Mouse (Mus musculus) layer of hippocampus, postnatal 25 days (tissue): ENCODE results near the gene Tmem25. TPM values are rescaled to one million over a fixed set of nuclear protein-coding genes. Genes with fewer than 3 reads are reported as not detected.

Experiments
- DNase-seq, 2 experiments: peaks; one replicate each; pipeline ENCODE4 v3.0.0; 2022; ENCODE audit warnings: mixed read lengths in 2 of 2, low spot score in 1 of 2; ENCODE audit errors: extremely low spot score in 1 of 2
- total RNA-seq, 2 experiments: library from RNA; stranded (reverse); gene quantifications; 2 replicates each; pipeline ENCODE4 v1.2.3; 2021

Gene Tmem25
- total RNA-seq: 10 to 100 TPM; 44.3 to 55.8 TPM

DNA sequence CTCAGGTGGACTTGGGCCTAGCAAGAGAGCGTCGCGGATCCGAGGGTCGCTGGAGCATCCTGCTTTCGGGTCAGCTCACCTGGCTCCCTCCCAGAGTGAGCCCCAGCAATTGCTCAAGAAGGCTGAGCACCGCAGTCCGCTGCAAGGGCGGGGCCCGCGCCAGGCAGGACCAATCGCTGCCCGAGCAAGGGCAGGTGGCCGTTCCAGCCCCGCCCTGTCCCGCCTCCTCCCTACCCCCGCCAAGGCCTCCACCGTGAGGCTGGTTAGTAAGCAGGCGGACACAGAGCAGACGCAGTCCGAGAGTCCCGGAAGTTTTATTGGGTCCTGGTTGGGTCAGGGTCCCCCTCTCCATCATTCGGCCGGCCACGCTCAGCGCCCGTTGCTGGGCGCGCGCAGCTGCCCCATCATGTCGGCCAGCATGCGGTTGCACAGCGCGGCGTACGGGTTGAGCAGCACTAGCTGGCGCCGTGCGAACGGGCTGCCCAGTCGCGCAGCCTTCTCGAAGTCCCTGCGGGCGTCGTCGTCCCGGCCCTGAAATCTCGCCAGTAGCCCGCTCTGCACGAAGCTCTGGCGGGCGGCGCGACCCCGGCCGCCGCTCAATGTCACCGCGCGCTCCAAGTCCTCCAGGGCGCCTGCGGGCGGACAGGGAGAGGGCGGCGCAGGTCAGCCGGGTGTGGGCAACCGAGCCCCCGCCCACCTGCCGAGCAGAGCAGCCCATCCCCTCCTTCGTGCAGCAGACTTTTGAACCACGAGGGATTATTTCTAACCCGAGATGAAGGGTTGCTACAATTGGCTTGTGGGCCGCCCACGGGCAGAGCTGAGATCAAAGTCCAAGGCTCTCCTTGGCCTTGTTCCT, at the start of gene Tmem25:
Gene Tmem25, minus strand, starts transcription at position 206 of the 856 bp plus-strand sequence.
- peak; percentile 69 to 78 for DNase-seq

DNA sequence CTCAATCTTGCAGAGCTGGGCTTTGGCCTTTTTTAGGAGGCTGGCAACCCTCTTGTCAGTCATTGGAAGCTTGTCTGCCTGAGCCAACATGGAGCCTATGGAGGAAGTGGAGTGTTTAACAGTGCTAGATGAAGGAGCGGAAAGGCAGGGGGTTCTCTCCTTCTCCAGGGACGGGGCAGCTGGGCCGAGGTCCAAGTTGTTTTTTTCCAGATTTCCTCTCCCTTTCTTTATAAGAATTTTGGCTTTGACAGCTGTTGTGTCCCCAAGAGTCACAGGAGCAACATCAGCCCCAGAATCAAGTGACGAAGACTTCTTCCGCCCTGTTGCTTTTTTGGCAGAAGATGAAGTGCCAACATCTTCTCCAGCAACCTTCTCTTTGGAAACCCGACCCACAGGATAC, 48.3 kb upstream of the Tmem25 start:
- DNase-seq: no peak

DNA sequence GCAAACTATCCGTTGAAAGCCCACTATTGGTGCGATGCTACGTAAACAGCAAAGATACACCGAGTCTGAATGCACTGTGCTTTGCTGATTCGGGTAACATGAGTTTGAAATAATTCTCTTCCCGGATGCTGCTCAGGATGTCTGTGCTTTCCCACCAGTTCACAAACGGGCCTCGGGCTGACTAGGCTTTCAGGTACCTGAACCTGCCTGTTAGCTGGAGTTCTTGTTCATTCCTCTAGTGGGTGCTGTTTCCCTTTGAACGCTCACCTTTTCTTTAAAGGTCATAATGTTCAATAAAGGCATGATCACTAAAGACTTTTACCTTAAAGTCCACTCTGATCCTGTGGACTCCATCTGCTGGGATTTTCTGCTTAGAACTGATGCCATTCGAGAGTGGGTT, 42.1 kb upstream of the Tmem25 start:
- DNase-seq: no peak

- DNase-seq: peak; percentile 68 to 84
These were observed 37.3 kb upstream of the Tmem25 start for GRCm38 (mm10) chr9:44836439-44836838.

DNA sequence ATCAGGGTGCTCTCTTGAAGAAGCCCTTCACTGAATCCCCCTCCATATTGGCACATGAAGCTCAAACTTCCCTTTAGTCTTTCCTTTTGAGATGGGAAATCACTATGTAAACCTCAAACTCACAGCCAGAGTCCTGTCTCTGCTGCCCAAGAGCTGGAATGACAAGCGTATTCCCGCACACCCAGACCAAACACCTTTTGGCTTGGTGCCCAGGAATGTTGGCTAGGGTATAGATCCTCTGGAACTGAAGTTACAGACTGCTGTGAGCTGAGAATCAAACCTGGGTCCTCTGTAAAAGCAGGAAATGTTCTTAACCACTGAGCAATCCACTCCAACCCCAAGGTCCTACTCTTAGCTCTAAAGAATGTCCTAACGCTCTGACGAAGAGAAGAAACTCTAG, 33.2 kb upstream of the Tmem25 start:
- no peak for DNase-seq

- DNase-seq: no peak
These were observed 31.4 kb upstream of the Tmem25 start for GRCm38 (mm10) chr9:44830506-44830905.

GRCm38 (mm10) chr9:44828944-44829343, 29.8 kb upstream of the Tmem25 start:
- no peak for DNase-seq

DNA sequence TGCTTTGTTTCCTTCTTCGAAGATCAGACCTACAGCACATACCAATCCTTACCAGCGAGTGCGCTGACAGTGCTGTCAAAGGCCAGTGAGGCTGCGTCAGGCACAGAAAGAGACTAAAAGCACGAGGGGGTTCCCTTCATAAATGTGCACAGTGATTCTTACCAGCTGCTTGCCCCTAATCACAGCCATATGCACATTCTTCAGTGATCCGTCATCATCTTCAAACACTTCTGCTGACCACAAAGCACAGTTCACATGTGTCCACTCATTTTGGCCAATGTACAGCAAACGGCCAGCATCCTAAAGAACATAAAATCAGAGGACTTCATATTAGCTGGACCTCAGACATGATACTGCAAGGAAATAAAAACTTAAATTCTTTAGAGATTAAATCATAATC, 27.6 kb upstream of the Tmem25 start:
- DNase-seq: no peak

DNA sequence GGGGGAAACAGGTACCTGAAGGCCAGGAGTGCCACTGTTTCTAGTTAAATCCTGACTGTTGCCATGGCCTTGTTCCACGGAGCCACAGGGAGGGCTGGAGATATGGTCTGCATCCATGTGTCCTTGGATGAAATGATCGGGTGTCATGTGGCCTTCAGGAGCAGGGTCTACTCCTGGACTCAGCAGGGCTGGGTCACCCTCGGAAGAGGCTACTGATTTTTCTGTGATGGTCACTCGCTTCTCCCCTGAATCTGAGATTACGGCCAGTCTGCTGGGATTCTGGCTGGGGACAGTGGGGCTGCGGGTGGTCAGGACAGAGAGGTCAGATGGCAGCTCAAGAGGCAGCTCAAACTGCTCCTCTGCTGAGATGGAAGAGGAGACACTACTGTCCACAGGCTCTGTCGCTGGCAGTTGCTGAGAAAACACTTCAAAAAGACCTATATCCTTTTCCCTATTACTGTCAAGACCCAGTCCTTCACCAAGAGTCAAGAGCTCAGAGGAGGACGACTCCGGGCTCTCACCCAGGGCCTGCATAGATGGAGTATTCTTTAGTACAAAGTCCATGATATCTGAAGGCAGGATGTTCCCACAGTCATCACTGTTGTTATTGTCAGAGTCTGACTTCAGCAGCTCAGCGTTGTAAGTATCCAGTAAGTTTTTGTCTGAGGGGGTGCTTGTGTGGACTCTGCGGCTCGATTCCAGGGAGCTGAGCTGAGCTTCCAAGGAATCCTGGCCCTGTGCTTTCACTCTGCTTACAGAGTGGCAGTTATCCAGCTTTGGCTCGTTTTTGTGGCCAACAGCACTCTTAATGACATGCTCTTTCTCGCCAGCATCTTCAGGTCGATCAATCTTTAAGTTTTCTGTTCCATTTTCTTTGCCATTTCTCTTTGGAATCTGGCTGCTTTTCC, 21.1 kb upstream of the Tmem25 start:
- DNase-seq: no peak

GRCm38 (mm10) chr9:44817522-44817921, 18.4 kb upstream of the Tmem25 start:
- DNase-seq: no peak

DNA sequence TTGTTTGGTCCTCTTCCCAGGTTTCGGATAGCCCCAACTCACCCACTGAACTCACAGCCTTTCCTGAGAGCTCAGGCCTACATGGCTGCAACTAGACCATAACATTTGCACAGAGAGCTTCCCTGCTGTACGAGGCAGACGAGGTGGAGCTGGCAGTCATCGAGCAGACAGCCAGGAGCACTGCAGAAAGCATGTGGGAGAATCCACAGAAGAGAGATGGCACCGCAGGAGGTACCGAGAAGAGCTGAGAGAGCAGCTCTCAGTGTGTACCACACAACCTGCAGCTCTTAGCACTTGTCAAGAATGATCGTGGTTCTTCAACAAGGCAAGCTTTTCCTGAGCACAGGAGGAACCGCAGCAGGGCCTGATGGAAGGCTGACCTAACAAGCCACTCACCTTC, 15.1 kb upstream of the Tmem25 start:
- DNase-seq: no peak

DNA sequence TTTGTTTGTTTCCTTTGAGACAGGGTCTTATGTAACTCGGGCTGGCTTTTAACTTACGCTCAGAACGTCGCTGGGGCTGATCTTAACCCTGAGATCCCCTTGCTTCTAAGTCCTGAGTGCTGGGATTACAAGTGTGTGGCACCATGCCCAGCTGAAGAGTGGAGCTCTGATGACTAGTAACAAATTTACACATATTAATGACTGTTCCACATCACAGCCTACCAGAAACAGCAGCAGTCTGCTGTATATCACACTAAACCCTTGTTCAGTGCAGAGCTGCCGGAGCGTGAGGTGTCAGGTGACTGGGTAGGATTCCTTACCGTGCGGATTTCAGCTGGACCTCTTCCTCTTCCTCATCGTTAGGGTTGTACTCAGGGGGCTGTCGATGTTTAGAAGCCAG, 11.2 kb upstream of the Tmem25 start:
- no peak for DNase-seq

DNA sequence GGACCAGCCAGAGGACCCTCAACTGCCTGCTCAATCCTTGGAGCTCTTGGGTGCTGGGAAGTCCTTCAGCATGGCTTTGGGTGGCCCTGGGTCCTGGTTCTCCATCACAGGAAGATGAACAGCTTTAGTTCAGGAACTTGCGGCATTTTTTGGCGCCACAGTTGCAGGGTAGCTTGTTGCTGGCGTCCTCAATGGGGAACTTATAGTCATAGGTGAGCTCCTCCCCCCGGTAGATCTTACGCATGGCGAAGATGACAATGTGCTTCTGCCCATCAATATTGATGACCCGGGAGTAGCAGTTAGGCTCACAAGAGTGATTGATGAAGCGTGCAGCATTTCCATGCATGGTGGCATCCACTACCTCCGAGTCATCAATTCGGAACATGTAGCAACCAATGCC, 8.7 kb upstream of the Tmem25 start:
- no peak for DNase-seq

GRCm38 (mm10) chr9:44807141-44807540, 8.0 kb upstream of the Tmem25 start:
- DNase-seq: no peak

- no peak for DNase-seq
These were observed 6.4 kb upstream of the Tmem25 start for GRCm38 (mm10) chr9:44805536-44805935.

GRCm38 (mm10) chr9:44804678-44805077, 5.6 kb upstream of the Tmem25 start:
- no peak for DNase-seq

DNA sequence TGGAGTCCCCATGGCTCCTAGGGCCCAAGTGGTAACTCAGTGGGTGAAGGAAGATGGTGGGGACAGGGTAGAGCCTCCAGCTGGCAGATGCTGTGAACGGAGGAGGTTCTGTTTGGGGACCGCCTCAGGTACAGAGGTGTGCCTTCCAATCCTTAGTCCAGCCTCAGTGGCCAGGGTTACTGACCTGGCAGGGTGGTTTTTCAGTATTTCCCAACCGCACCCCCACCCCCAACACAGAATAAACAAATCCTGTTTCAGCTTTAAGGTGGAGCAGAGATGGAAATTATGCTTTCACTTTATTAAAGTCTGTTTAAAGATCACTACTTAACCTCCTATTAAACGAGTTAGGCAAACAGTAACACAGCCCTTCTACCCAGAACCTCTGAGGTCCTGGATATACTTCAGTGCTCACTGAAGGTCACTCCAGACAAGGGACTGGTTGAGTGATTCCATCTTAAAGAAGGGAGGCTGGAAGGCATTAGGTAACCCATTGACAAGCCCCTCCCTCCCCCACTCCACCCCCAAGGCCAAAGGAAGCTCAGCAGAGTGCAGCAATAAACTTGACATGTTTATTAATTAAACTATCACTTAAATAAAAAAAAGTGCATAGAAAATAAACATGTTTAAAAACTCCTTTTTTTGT, 3.8 kb upstream of the Tmem25 start, which contains the start of gene Ttc36:
Gene Ttc36, minus strand, starts transcription at position 265 of the 643 bp plus-strand sequence.
- DNase-seq: no peak

- DNase-seq: no peak
These were observed 2.6 kb upstream of the Tmem25 start for GRCm38 (mm10) chr9:44801669-44802068.

DNA sequence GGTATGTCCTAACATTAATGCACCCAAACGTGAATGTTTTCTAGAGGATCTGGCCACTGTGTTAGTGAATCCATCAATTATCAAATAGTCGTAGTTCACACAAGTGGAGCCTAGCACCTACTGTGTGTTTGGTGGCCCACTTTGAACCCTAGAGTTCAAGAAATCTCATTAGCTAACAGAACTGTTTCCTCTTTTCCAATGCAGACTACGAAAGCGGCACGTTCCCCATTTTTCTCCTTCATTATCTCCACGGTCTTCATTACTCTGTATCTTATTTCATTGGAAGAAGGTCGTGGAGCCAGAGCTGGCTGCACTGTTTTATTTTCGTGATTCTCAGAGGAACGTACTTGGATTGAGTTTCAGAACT, 834 bp upstream of the Tmem25 start:
- no peak for DNase-seq

- no peak for DNase-seq
These were observed 809 bp downstream of the Tmem25 start for GRCm38 (mm10) chr9:44798298-44798697.

GRCm38 (mm10) chr9:44792842-44793241, 6.3 kb downstream of the Tmem25 start:
- no peak for DNase-seq
